Mouse (Mus musculus): ENCODE data around the gene 2210407C18Rik. TPM values are rescaled to one million over a fixed set of nuclear protein-coding genes. Genes with fewer than 3 reads are reported as not detected.

The 2210407C18Rik gene
- 1 to 10 TPM; 2.7 to 4.9 TPM for total RNA-seq (2021)
- long read RNA-seq, experiment 1, partial matches to known transcripts, result 0 of 1 reads
- long read RNA-seq, experiment 1, other reads (novel, unspliced or antisense), result 0 of 1 reads
- long read RNA-seq, experiment 2, result 0 reads

DNA sequence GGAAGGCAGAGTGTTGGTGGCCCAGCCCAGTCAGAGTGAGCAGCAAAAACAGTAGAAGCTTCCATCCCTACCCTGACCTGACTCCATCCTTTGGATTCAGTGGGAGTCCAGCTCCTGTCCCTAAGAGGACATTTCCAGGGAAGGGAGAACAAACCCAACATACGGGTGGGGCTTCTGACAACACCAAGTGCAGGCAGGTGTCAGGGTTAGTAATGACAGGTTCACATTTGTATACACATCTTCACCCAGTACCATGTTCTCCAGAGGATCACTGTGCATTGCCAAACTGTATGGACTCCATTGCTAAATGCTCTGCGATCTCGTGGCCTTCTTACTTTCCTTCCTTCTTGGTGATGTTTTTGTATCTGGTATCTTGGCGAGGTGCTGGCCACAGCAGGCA lies at the start of gene 2210407C18Rik:
Gene 2210407C18Rik (minus strand): TSS at position 101 of the 400 bp plus-strand sequence.
- no peak for DNase-seq

DNA sequence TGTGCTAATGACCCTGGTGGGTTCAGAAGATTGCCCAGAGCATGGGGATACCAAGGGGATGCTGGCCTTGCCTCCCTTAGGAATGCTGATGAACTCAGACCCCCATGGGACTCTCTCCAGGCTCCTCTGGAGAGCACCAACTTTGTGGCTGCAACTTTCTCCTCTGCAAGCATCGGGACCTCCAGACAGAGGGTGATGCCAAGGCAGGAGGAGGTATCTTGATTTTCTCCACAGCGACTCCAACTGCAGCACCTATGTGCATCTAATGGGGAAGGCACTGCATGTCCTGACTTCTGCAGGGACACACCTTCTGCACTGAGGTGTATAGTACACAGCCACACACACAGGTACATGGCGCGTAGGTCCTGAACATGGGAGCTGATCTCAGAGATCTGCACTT lies 42.7 kb upstream of the 2210407C18Rik start, which contains the start of gene Olfr322:
Gene Olfr322 (plus strand): TSS at position 187 of the 400 bp plus-strand sequence.
- no peak for DNase-seq

GRCm38 (mm10) chr11:58655151-58655550 lies 39.3 kb upstream of the 2210407C18Rik start:
- no peak for DNase-seq

DNA sequence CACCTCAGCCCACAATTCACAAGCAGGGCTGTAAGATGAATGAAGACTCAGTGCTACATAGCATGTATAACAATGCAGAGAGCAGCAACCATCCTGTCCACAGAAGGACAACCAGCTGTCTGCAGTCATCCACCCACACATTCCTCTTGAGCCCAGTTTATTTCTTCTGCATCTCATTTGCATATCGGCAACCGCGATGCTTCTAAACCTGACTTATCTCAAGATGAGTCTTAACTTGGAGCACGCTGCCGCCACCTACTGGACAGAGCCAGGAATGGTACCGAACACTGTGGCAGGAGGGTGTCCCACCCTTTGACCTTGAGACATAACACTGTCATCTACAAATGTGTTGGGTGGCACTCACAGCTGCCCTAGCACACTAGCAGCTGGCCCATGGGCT lies 27.5 kb upstream of the 2210407C18Rik start:
- peak in 1 of 2 experiments; percentile 45 for DNase-seq

DNA sequence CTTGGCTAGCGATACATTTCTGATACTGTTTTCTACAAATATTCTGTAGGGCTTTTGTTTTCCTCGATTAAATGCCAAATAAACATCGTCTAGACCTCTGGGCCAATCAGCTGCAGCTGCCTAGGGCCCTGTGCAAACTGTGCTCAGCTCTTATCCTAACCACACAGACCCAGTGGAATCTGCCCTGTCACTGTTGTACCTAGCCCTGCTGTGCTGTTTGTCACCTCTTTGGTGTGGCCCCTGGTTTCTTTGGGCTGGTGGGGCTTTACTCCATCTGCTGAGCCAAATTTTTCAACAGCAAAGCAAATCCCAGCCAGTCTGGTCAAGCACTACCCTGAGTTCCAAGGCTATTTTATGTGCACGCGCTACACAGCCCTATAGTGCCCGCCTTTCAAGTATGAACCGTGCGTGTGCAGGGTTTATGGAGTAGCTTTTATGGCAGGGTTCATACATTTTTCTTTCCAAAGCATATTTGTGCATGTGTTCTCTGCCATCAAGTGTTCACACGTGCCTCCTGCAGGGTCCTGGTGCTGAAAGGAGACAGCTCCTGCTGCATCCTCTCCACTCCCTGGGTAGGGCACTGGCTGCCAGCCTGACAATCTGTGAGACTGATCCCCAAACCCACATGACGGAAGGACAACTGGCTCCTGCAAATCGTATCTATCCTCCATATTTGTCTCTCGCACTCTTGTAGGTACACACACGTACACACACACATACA lies 25.9 kb upstream of the 2210407C18Rik start:
- no peak for DNase-seq

- no peak for DNase-seq
These were observed 25.2 kb upstream of the 2210407C18Rik start for GRCm38 (mm10) chr11:58641057-58641456.

DNA sequence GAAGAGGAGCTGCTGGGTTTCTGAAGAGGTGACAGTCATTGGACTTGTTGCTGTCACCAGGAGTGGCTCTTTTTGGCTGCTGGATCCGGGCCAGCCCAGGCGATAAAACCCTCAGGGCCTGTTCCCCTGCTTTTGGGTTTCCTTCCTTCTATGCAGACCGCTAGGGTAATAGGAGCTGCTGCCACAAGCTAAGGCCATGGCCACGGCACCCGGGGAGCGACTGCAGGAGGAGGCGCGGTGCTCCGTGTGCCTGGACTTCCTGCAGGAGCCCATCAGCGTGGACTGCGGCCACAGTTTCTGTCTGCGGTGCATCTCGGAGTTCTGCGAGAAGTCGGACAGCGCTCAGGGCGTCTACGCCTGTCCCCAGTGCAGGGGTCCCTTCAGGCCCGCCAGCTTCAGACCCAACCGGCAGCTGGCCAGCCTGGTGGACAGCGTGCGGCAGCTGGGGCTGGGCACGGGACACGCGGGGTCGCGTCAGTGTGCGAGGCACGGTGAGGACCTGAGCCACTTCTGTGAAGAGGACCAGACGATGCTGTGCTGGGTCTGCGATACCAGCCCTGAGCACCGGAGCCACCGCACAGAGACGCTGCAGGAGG lies 24.5 kb upstream of the 2210407C18Rik start, which contains the start of gene Trim58:
Gene Trim58 (plus strand): TSS at position 194 of the 596 bp plus-strand sequence.
- DNase-seq, result no peak

DNA sequence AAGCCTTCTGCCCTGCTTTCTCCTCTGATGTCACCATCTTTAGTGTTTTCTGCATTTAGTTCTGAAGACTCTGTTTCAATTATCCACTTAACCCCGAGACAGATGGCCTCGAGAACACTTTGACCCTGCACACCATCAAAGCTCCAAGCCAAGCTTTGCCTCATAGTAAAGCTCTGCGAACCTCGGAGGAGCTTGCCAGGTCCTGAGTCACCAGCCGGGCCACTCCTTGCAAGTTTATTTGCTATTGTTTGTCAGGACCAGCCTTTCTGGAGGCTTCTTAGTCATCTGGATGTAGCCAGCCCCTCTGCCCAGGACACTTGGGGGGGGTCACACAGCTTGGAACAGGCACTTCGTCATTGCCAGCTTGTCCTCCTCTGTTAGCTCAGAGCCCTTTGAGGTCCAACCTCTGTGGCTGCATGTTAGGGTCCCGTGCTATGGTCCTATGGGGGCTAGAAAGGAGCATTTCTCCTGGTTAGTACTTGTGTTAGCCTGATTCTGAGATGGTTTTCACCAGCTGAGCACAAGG lies 22.4 kb upstream of the 2210407C18Rik start:
- DNase-seq, result peak in 1 of 2 experiments; percentile 32

- DNase-seq, result peak; percentile 53 to 67
These were observed 20.6 kb upstream of the 2210407C18Rik start for GRCm38 (mm10) chr11:58636376-58636977.

DNA sequence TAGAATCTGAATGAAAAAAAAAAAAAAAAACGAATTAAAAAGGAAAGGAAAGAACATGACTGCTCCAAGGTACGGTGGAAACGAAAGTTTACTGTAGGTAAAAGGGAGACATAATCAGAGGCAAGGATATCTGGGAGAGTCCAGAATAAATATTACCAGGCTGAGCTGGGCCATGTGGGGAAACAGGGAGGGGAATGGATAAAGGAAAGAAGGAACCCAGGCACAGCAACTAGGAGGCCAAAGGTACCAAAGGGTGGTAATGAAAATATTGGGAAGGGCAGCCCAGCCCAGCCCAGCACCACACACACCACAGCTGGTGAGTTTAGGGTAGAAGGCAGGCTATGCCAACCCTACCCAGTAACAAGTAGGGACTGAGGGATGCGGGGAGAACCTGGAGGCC lies 19.0 kb upstream of the 2210407C18Rik start:
- no peak for DNase-seq

DNA sequence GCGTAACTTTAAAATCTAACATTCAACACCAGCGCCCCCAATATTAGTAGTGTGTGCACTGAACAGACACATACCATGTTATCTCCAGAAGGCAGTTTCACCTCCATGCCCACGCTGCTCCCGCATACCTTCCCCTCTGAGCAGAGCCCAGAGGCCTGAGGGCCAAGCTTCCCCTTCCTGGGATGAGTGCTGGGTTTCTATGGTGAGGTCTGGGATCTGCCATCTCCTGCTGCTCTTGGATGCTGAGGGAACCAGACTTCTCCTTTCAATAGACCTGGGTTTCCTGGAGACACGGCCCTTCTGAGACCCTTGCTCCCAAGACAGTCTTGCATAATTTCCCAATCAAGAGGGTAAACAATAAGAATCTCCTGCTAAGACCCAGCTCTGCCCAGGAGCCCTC lies 14.5 kb upstream of the 2210407C18Rik start, which contains the start of gene Olfr323:
Gene Olfr323 (minus strand): TSS at position 101 of the 400 bp plus-strand sequence.
- no peak for DNase-seq

- DNase-seq, result no peak
These were observed 10.3 kb upstream of the 2210407C18Rik start for GRCm38 (mm10) chr11:58626146-58626545.

GRCm38 (mm10) chr11:58618793-58619192 lies 2.9 kb upstream of the 2210407C18Rik start:
- no peak for DNase-seq

DNA sequence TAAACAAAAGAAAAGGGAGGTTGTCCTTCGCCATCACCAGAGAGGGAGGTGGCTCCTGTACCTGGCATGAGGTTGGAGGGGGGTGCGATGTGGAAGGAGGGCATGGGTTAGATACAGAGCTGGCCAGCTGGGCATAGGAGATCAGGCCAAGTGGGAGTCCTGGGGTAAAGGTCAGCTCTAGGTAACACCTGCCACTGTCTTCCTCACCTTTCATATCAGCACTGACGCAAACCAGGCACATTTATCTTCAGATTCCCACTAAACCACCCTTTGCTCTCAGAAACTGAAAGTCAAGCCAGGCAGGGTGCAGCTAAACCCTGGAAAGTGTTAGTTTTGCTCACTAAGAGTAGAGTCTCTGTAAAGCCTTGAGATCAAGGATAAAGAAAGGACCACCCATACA lies 2.5 kb upstream of the 2210407C18Rik start:
- peak in 1 of 2 experiments; percentile 16 for DNase-seq

DNA sequence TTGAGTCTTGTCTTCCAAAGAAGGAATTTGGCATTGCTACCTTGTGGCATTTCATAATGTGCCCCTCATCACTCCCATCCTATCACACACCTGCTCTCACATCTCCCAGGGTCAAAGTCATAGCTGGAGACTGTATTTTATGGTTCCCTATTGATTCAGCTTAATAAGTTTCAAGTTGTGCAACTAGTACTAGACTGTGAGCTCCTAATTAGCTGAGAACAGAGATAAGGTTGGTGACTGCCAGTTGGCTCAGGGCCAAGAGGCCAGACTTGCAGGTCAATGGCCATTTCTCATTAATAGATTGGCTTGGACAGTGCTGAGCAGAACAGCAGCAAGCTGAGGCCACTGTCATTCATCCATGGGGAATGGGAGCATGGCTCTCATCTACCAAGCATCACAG lies 1.3 kb downstream of the 2210407C18Rik start:
- DNase-seq, result no peak

- DNase-seq, result no peak
These were observed 2.5 kb downstream of the 2210407C18Rik start for GRCm38 (mm10) chr11:58613359-58613758.

DNA sequence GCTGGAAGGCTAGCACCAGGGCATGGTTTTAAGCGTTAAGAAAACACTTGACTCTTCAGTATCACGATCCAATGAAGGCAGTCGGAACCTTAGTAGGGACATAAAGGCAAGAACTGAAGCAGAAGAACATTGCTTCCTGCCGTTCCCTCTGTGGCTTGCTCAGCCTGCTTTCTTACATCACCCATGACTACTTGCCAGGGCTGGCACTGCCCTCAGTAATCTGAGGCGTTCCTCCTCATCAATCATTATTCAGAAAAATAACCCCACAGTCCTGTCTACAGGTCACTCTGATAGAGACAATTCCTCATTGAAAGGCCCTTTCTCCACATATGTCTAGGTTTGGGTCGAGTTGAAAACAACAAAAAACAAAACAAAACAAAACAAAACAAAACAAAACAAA lies 8.8 kb downstream of the 2210407C18Rik start:
- DNase-seq, result no peak

GRCm38 (mm10) chr11:58606177-58606919 lies 9.5 kb downstream of the 2210407C18Rik start:
- no peak for DNase-seq

DNA sequence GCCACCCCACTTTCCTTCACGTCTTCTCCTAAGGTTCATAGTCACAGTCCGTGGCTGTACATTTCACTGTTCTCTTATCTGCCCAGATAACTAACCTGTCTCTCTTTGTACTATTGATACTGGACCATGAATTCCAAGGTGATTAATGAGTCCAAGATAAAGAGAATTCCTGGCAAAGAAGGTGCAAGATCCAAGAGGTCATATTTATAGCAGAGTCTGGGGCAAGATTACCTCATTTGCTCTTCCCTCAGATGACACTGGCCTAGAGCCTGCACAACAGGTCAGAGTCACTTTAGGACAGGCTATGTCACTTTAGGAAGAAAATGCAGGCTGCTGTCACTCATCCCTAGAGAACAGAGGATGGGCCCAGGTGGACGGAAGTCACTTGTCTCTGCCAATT lies 10.6 kb downstream of the 2210407C18Rik start:
- peak; percentile 34 to 44 for DNase-seq

DNA sequence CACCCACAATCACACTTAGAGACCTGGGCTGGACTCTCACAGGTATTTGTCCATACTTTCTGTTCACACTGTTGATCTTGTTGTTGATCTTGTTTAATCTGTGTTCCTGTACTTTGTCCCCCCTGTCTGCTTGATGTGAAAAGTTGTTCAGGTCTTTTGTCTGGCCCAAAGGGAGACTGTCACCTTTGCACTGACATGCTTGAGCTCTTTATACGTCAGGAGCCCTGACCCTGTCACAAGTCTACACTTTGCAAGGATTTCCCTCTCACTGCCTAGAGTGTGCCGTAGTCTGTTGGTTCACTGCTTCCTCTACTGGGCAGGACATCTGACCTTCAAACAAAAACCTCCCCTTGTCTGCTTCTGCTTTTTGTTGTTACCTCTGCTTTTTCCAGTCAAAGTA lies 11.2 kb downstream of the 2210407C18Rik start:
- DNase-seq, result no peak

GRCm38 (mm10) chr11:58602800-58603560 lies 12.9 kb downstream of the 2210407C18Rik start:
- no peak for DNase-seq
